In the genomic region with DNA sequence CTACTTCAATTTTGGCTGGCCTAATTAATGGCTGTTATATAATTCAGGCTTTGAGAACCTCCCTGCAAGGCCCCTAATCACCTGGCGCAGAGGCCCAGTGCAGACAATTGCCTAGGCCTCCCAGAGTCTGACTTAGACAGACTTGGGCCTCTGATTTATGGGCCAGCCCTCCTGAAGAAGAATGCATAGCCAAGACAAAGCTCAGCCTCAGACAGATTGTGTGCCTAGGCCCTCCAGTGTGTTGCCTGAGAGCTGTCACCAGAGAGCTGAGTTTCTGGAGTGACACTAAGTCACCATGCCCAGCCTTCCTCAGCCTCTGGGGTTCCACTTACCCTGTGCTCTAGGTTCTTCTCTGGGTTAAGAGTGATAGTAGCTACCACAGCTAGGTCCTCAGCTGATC, we compare ENCODE assay signal across 12 mouse cellular contexts.
A peak's percentile ranks its signal among the peaks of the same experiment; 100 is the strongest.
DNase-seq lines count a peak whose midpoint lies in the region; ATAC-seq and TF ChIP-seq lines count a peak whose summit lies in the region.
"Had no signal": no experiment of that assay in that cellular context is flagged by ENCODE, and none has a peak within 500 bp of the region (broad histone marks: within the 10 kb centered on the region; RNA-seq: fewer than 3 reads in every experiment).

No protein-coding gene starts in this region.

- intact Hi-C loops in heart, postnatal 14 days (cut with DNase I), result no loop called here

- H3K9ac ChIP-seq in embryonic facial prominence, embryonic 13.5 days, result no peak overlapping the region
- H3K9ac ChIP-seq in forebrain, embryonic 14.5 days (ENCODE audit: low read length), result no peak overlapping the region
- H3K9ac ChIP-seq in limb, embryonic 11.5 days (ENCODE audit: low read length), result no peak overlapping the region
- H3K9ac ChIP-seq: midbrain, embryonic 12.5 days had no signal

- WGBS in embryonic facial prominence, embryonic 13.5 days, result 84% methylated on average over 1 of the region's 1 CpGs
- 74% methylated on average over 1 of the region's 1 CpGs for WGBS in embryonic facial prominence, embryonic 10.5 days
- WGBS in forebrain, embryonic 14.5 days, result 17% methylated on average over 1 of the region's 1 CpGs
- WGBS in limb, embryonic 11.5 days, result 40% methylated on average over 1 of the region's 1 CpGs

- H3K4me3 ChIP-seq in embryonic facial prominence, embryonic 13.5 days, result no peak overlapping the region
- no peak overlapping the region for H3K4me3 ChIP-seq in embryonic facial prominence, embryonic 10.5 days
- H3K4me3 ChIP-seq in forebrain, embryonic 14.5 days (ENCODE audit: low read depth, low read length), result no peak overlapping the region
- no peak overlapping the region for H3K4me3 ChIP-seq in limb, embryonic 11.5 days (ENCODE audit: low read depth, low read length)
- H3K4me3 ChIP-seq: erythroblast, embryonic 14.5 days; midbrain, embryonic 12.5 days had no signal

- peaks cover 31% of the 10 kb centered on the region for H3K4me1 ChIP-seq in embryonic facial prominence, embryonic 13.5 days
- H3K4me1 ChIP-seq in embryonic facial prominence, embryonic 10.5 days, result no peaks in the 10 kb centered on the region
- peaks cover 8% of the 10 kb centered on the region; the same call in 1 of the 2 replicates for H3K4me1 ChIP-seq in forebrain, embryonic 14.5 days (ENCODE audit: control insufficient read depth, insufficient read depth, low read length)
- H3K4me1 ChIP-seq in limb, embryonic 11.5 days (ENCODE audit: control insufficient read depth, insufficient read depth, low read length), result peaks cover 8% of the 10 kb centered on the region

- no peak for ATAC-seq in embryonic facial prominence, embryonic 13.5 days (ENCODE audit: insufficient number of reproducible peaks, insufficient read depth, low FRiP score, low TSS enrichment, low read depth)
- ATAC-seq in forebrain, embryonic 14.5 days, result peak; percentile 59
- ATAC-seq in limb, embryonic 11.5 days (ENCODE audit: insufficient number of reproducible peaks, low FRiP score, low TSS enrichment, low read depth), result no peak
- ATAC-seq in erythroblast, adult 5-6 weeks (replicated peaks; ENCODE audit: low FRiP score, poor library complexity, severe bottlenecking), result no peak

- peaks cover 16% of the 10 kb centered on the region for H3K36me3 ChIP-seq in embryonic facial prominence, embryonic 13.5 days
- H3K36me3 ChIP-seq in embryonic facial prominence, embryonic 10.5 days (replicated peaks), result peaks cover 53% of the 10 kb centered on the region
- peaks cover 31% of the 10 kb centered on the region for H3K36me3 ChIP-seq in forebrain, embryonic 14.5 days (ENCODE audit: control insufficient read depth, insufficient read depth, low read length)
- H3K36me3 ChIP-seq in limb, embryonic 11.5 days (ENCODE audit: control insufficient read depth, insufficient read depth, low read length), result no peaks in the 10 kb centered on the region

- DNase-seq in embryonic facial prominence, embryonic 10.5 days (ENCODE audit: low spot score), result no peak
- DNase-seq in brain, embryonic 14.5 days (ENCODE audit: low read depth), result peak; percentile 73
- no peak for DNase-seq in forebrain, embryonic 14.5 days (ENCODE audit: low spot score)
- no peak for DNase-seq in limb, embryonic 11.5 days (ENCODE audit: low spot score)
- no peak for DNase-seq in heart, postnatal 14 days
- DNase-seq in adrenal gland, postnatal 14 days, result no peak
- DNase-seq: gastrocnemius, postnatal 25 days; lung, adult 2 months had no signal

- no peaks in the 10 kb centered on the region for H3K27me3 ChIP-seq in embryonic facial prominence, embryonic 13.5 days
- H3K27me3 ChIP-seq in embryonic facial prominence, embryonic 10.5 days (replicated peaks; ENCODE audit: low read depth, poor library complexity, severe bottlenecking), result no peaks in the 10 kb centered on the region
- H3K27me3 ChIP-seq in forebrain, embryonic 14.5 days (replicated peaks; ENCODE audit: control insufficient read depth, insufficient read depth, low read length), result no peaks in the 10 kb centered on the region
- H3K27me3 ChIP-seq in limb, embryonic 11.5 days (ENCODE audit: control insufficient read depth, insufficient read depth, low read length), result no peaks in the 10 kb centered on the region
- H3K27me3 ChIP-seq: midbrain, embryonic 12.5 days had no signal

- TF ChIP-seq CTCF in brain, embryonic 14.5 days (IDR thresholded peaks at IDR 0.05; ENCODE audit: borderline replicate concordance, extremely low read depth, insufficient read depth, insufficient read length), result no peak

- H3K9me3 ChIP-seq in embryonic facial prominence, embryonic 13.5 days, result no peaks in the 10 kb centered on the region
- H3K9me3 ChIP-seq in embryonic facial prominence, embryonic 10.5 days, result no peaks in the 10 kb centered on the region
- H3K9me3 ChIP-seq in forebrain, embryonic 14.5 days (replicated peaks; ENCODE audit: control insufficient read depth, low read length), result no peaks in the 10 kb centered on the region
- H3K9me3 ChIP-seq in limb, embryonic 11.5 days (ENCODE audit: control insufficient read depth, low read length), result no peaks in the 10 kb centered on the region
- H3K9me3 ChIP-seq: midbrain, embryonic 12.5 days had no signal

- peak overlapping the region; percentile 70 for H3K27ac ChIP-seq in embryonic facial prominence, embryonic 13.5 days
- no peak overlapping the region for H3K27ac ChIP-seq in embryonic facial prominence, embryonic 10.5 days (replicated peaks)
- H3K27ac ChIP-seq in forebrain, embryonic 14.5 days (ENCODE audit: low read depth, low read length), result no peak overlapping the region
- peak overlapping the region; percentile 42; the same call in 1 of the 2 replicates for H3K27ac ChIP-seq in limb, embryonic 11.5 days (replicated peaks; ENCODE audit: low read depth, low read length)
- H3K27ac ChIP-seq: midbrain, embryonic 12.5 days had no signal

- TF ChIP-seq POLR2A in brain, embryonic 14.5 days (IDR thresholded peaks at IDR 0.05; ENCODE audit: borderline replicate concordance, extremely low read depth, insufficient read depth, insufficient read length, poor library complexity, severe bottlenecking), result no peak

- H3K4me2 ChIP-seq in embryonic facial prominence, embryonic 13.5 days, result no peak overlapping the region
- H3K4me2 ChIP-seq in forebrain, embryonic 14.5 days (ENCODE audit: low read length), result no peak overlapping the region
- no peak overlapping the region for H3K4me2 ChIP-seq in limb, embryonic 11.5 days (ENCODE audit: low read depth, severe bottlenecking)
- H3K4me2 ChIP-seq: midbrain, embryonic 12.5 days had no signal

Comparison
In these comparisons a context has a peak if more than half of its experiments do, and no peak if none do; other contexts are left out.
1. H3K27ac ChIP-seq: peak in embryonic facial prominence, embryonic 13.5 days (single experiment) and limb, embryonic 11.5 days (single experiment); none in embryonic facial prominence, embryonic 10.5 days (single experiment) and forebrain, embryonic 14.5 days (single experiment).